ENCODE assay signal across 17 mouse cellular contexts in genomic region chr3:152842648-152843047, GRCm38 (mm10).
"Had no signal": no experiment of that assay in that cellular context is flagged by ENCODE, and none has a peak within 500 bp of the region (broad histone marks: within the 10 kb centered on the region; RNA-seq: fewer than 3 reads in every experiment).

No protein-coding gene starts in this region.

- H3K9ac ChIP-seq: lung, embryonic 15.5 days; midbrain, embryonic 13.5 days; midbrain, embryonic 15.5 days; neural tube, embryonic 12.5 days; stomach, embryonic 15.5 days had no signal

- H3K9me3 ChIP-seq: lung, embryonic 15.5 days; megakaryocyte, embryonic 14.5 days; midbrain, embryonic 13.5 days; midbrain, embryonic 15.5 days; neural tube, embryonic 12.5 days; stomach, embryonic 15.5 days had no signal

- DNase-seq: lung, adult 2 months; lung, postnatal 14 days; lung, postnatal 36 days; right cerebral cortex, postnatal 14 days; thymus, adult 2 months; thymus, postnatal 25 days; thymus, postnatal 4 days had no signal

- H3K27me3 ChIP-seq: lung, embryonic 15.5 days; midbrain, embryonic 13.5 days; midbrain, embryonic 15.5 days; neural tube, embryonic 12.5 days; stomach, embryonic 15.5 days had no signal

- H3K27ac ChIP-seq: lung, embryonic 15.5 days; macrophage; midbrain, embryonic 13.5 days; midbrain, embryonic 15.5 days; neural tube, embryonic 12.5 days; stomach, embryonic 15.5 days; stomach, postnatal 0 days had no signal

- H3K4me1 ChIP-seq: lung, embryonic 15.5 days; megakaryocyte, embryonic 14.5 days; stomach, embryonic 15.5 days had no signal

- H3K36me3 ChIP-seq: lung, embryonic 15.5 days; midbrain, embryonic 13.5 days; midbrain, embryonic 15.5 days; neural tube, embryonic 12.5 days; stomach, embryonic 15.5 days had no signal

- H3K4me2 ChIP-seq: lung, embryonic 15.5 days; midbrain, embryonic 11.5 days; midbrain, embryonic 13.5 days; midbrain, embryonic 15.5 days; neural tube, embryonic 12.5 days; stomach, embryonic 15.5 days had no signal

- H3K4me3 ChIP-seq: lung, embryonic 15.5 days; megakaryocyte, embryonic 14.5 days; midbrain, embryonic 13.5 days; midbrain, embryonic 15.5 days; neural tube, embryonic 12.5 days; stomach, embryonic 15.5 days had no signal

- ATAC-seq: lung, postnatal 0 days; midbrain, embryonic 13.5 days; midbrain, embryonic 15.5 days had no signal
